Mouse (Mus musculus): ENCODE measurements around the gene Rnase12.
"Not testable (repeated sequence)": the region's sequence is repeated elsewhere in the genome, so short reads cannot be mapped to it uniquely, and the experiment has no call there.

Gene Rnase12

DNA sequence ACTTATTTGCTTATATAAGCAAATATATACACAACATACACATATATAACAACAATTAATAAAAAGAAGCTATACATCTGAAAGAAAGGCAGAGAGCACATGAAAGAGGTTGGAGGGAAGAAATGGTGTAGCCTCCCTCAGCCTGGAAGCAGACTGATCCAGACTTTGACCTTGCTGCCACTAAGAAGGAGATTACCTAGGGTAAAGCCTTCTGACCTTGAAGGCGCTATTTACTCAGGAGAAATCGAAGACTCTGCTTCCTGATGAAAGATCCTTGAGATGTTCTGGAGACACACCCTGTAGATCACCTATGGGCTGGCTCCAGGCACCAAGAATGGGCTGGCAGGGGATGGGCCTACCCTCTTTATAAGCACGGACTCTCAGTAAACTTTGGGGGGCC is 42.7 kb downstream of the Rnase12 start:
- not testable (repeated sequence) for DNase-seq

- DNase-seq: no peak
Measured at GRCm38 (mm10) chr14:51009572-51009971, 47.9 kb downstream of the Rnase12 start.

DNA sequence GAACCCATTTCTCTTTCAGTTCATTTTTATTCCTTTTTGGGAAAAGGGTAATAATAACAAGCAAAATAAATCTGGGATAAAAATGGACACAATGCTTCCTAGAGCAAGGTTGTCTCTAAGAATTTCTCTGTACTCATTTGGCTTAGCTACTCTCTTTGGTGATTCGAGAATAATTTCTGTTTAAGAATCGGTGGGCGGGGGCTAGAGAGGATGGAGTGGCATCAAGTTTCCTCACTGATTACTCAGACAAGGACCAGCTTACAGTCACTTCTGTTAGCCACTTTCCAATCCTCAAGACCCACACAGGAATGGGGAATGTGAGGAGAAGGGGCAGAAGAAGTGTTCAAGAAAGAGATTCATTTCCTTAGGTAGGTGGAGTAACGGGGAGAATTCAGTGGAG is 48.7 kb downstream of the Rnase12 start:
- DNase-seq: no peak

DNA sequence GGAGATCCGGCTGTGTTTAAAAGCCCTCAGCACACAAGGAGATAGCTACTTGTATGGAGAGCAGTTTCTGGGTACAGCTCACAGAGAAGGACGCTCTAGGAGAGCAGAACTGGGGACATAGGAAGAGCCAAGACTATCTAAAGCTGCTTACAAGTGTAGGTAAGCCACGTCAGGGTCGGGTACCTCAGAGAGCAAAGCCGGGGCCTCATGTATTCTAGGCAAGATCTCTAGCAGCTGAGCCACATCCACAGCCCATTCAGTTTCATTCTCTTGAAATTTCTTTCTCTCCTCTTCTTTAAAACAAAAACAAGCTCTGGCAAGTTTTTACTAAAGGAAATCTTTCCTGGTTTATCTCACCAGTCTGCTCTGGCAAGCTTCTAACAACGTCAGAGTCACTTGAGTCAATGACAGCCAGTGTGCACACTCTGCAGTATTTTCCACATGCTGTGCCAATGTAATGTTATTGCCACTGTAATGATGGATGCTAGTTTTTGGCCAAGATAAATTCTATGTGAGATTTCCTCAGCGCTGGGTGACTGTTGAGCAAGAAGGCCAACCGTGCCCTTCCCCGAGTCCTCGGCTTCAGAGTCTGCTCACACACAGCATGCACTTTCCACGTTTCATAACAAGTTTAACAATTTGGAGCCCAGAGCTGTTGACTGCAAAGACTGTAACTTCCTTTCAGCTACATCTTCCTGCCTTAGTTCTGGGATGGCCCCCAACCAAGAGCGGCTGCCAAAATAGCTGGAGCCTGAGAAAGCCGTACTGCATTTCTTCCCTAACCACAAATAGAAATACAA is 49.3 kb downstream of the Rnase12 start:
- peak; percentile 37 for DNase-seq

GRCm38 (mm10) chr14:51007152-51007801 is 50.2 kb downstream of the Rnase12 start, which contains the start of gene Rnase10:
TSS of gene Rnase10 (plus strand) at chr14:51007751.
- no peak for DNase-seq
